Mouse (Mus musculus) embryonic facial prominence, embryonic 11.5 days (tissue): Measurements from ENCODE around the gene Gramd1c. TPM values are rescaled to one million over a fixed set of nuclear protein-coding genes. Genes with fewer than 3 reads are reported as not detected.

Experiments used
- ATAC-seq: fragments of 200-750 bp; cut with Nextera tagmentation; replicated peaks from 2 replicates; pipeline ENCODE4 v1.8.0; 2017; ENCODE audit warnings: low read depth; ENCODE audit not compliant: insufficient number of reproducible peaks, low FRiP score, low TSS enrichment
- DNase-seq: peaks from one replicate; pipeline ENCODE4 v3.0.0-alpha.2; 2015; ENCODE audit warnings: low spot score
- H3K27ac ChIP-seq: fragments of 300-500 bp; sonication (generic); replicated peaks from 2 replicates; pipeline ENCODE4 v1.5.1; 2014; ENCODE audit warnings: mild to moderate bottlenecking, low read depth, low read length, control low read depth
- H3K27me3 ChIP-seq: fragments of 300-500 bp; sonication (generic); 2 replicates; pipeline ENCODE4 v1.6.1; 2014; ENCODE audit warnings: mild to moderate bottlenecking, low read length, moderate library complexity, mixed read lengths; ENCODE audit not compliant: control insufficient read depth, insufficient read depth
- H3K36me3 ChIP-seq: fragments of 300-500 bp; sonication (generic); replicated peaks from 2 replicates; pipeline ENCODE4 v1.6.1; 2014; ENCODE audit warnings: low read depth, mild to moderate bottlenecking, low read length, moderate library complexity, mixed read lengths; ENCODE audit not compliant: control insufficient read depth, insufficient read depth
- H3K4me1 ChIP-seq: fragments of 300-500 bp; sonication (generic); 2 replicates; pipeline ENCODE4 v1.6.1; 2014; ENCODE audit warnings: low read length, mixed read lengths; ENCODE audit not compliant: control insufficient read depth, insufficient read depth
- H3K4me2 ChIP-seq: fragments of 300-500 bp; sonication (generic); 2 replicates; pipeline ENCODE4 v1.6.1; 2014; ENCODE audit warnings: low read depth, mild to moderate bottlenecking, control low read depth, low read length, moderate library complexity
- H3K4me3 ChIP-seq: fragments of 300-500 bp; sonication (generic); 2 replicates; pipeline ENCODE4 v1.5.1; 2014; ENCODE audit warnings: low read depth, low read length, control low read depth
- H3K9ac ChIP-seq: fragments of 300-500 bp; sonication (generic); replicated peaks from 2 replicates; pipeline ENCODE4 v1.6.1; 2014; ENCODE audit warnings: mild to moderate bottlenecking, control low read depth, low read length
- H3K9me3 ChIP-seq: fragments of 300-500 bp; sonication (generic); replicated peaks from 2 replicates; pipeline ENCODE4 v1.6.1; 2016; ENCODE audit warnings: mild to moderate bottlenecking, low read length, inconsistent platforms, mixed read lengths; ENCODE audit not compliant: control insufficient read depth
- WGBS: fragments of 180-500 bp; shearing (Covaris S2); extraction: QIAGEN DNeasy Blood & Tissue Kit; methylation state at CpG from one replicate; pipeline ENCODE4 v1.1.7; 2014; 5-methylcytosine and 5-hydroxymethylcytosine counted together
- microRNA-seq: library from miRNA; unstranded; fragments of <30 nt; microRNA quantifications from one replicate; pipeline ENCODE4, GENCODE M21; 2016; ENCODE audit warnings: borderline number of aligned reads
- polyA plus RNA-seq: library from polyadenylated mRNA; unstranded; fragments of >200 nt; fragmentation: Nextera tagmentation; extraction: Ambion mirVana; gene quantifications from 2 replicates; pipeline ENCODE4 v1.2.1, GENCODE M21; 2014

Gene Gramd1c
- polyA plus RNA-seq, 1 experiment from 2014 or later = 4.9 TPM

- no peaks in the 10 kb centered on the region for H3K9me3 ChIP-seq
- no peak overlapping the region for H3K4me3 ChIP-seq
- DNase-seq (no peak), ATAC-seq (no peak)
- no peaks in the 10 kb centered on the region for H3K27me3 ChIP-seq
- WGBS = 76% methylated on average over 3 of the region's 3 CpGs
- no peaks in the 10 kb centered on the region for H3K36me3 ChIP-seq
- no peak overlapping the region for H3K9ac ChIP-seq
- no peak overlapping the region for H3K27ac ChIP-seq
- no peaks in the 10 kb centered on the region for H3K4me1 ChIP-seq
- H3K4me2 ChIP-seq = no peak overlapping the region
Measured at GRCm38 (mm10) chr16:43931502-43931901, 131.6 kb downstream of the Gramd1c start.

DNA sequence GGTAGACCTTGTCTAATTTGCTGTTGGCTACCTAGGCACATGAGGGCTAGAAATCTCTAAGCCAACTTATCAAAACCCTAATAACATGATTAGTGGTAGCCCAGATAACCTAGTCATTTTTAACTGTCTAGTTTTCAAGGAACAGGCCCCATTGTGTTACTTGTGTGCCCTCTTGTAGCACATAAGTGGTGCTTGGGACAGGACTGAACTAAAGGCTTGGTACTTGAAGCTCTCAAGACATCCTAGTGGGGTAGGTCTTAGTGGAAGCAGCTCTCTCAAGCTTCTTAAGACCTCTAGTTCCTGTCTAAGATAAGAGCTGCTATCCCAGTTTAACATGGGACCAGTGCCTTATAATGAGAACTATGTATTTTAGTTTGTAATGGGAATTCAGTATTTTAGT lies 132.6 kb downstream of the Gramd1c start:
- H3K4me2 ChIP-seq = no peak overlapping the region
- H3K36me3 ChIP-seq = no peaks in the 10 kb centered on the region
- no peak for DNase-seq
- no peaks in the 10 kb centered on the region for H3K9me3 ChIP-seq
- no peaks in the 10 kb centered on the region for H3K4me1 ChIP-seq
- ATAC-seq = no peak
- H3K4me3 ChIP-seq = no peak overlapping the region
- no peak overlapping the region for H3K27ac ChIP-seq
- no peak overlapping the region for H3K9ac ChIP-seq
- no peaks in the 10 kb centered on the region for H3K27me3 ChIP-seq

Small RNA genes lying within 50 kb of the gene (microRNA-seq; reads per million reads assigned to microRNA genes)
- gene Mir3470b = not detected

Other genes starting within 250 kb of the Gramd1c start
- gene Ccdc191, start 173.5 kb downstream of the Gramd1c start, polyA plus RNA-seq = 13.2 and 15.6 TPM in 2 replicates
- gene Qtrt2, start 136.5 kb downstream of the Gramd1c start, polyA plus RNA-seq = 42.9 and 54.4 TPM in 2 replicates
- 0.33 and 0.38 TPM in 2 replicates for gene Zdhhc23, start 83.6 kb downstream of the Gramd1c start, polyA plus RNA-seq
- gene Atp6v1a, start 76.4 kb upstream of the Gramd1c start, polyA plus RNA-seq = 61.9 and 66.0 TPM in 2 replicates
- 92.4 and 97.7 TPM in 2 replicates for gene Naa50, start 76.5 kb upstream of the Gramd1c start, polyA plus RNA-seq
- 4.4 and 4.6 TPM in 2 replicates for gene Usf3, start 109.9 kb upstream of the Gramd1c start, polyA plus RNA-seq